Mouse (Mus musculus): ENCODE measurements around the gene Vwa7.
A peak's percentile ranks its signal among the peaks of the same experiment; 100 is the strongest.

Vwa7 gene

GRCm38 (mm10) chr17:35061299-35061698 lies 44.9 kb downstream of the Vwa7 start:
- no peak for DNase-seq (ENCODE audit: extremely low read depth, low read depth, low spot score)

GRCm38 (mm10) chr17:35063466-35063865 lies 47.1 kb downstream of the Vwa7 start:
- no peak for DNase-seq (ENCODE audit: extremely low read depth, low read depth, low spot score)

DNA sequence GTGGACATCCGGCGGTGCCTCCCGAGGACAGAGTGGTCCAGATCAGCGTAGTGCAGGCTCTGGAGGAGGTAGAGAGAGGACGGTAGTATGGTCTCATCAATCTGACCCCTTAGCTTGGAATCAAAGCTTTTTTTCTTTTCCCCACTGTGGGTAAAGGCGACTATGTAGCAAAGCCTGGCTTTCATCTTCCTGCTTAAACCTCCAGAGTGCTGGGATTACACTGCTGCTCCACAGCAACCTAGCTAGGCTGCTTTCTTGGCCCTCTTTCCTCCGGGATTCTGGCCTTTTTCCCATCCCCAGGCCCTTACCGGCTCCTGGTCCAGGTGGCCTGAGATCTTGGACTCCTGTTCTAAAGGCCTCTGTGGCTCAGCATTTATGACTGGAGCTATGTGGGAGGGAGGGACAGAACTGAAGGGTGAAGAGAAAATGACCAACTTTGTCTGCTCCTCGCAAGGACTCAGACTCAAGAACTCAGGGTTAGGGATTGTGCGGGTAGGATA lies 48.0 kb downstream of the Vwa7 start:
- DNase-seq (ENCODE audit: extremely low read depth, low read depth, low spot score) = no peak

- DNase-seq (ENCODE audit: extremely low read depth, low read depth, low spot score) = peak; percentile 91
Observed at GRCm38 (mm10) chr17:35064951-35065947, 48.9 kb downstream of the Vwa7 start, which contains the start of gene Ly6g6c. Gene Ly6g6c (plus strand): TSS chr17:35065388.

DNA sequence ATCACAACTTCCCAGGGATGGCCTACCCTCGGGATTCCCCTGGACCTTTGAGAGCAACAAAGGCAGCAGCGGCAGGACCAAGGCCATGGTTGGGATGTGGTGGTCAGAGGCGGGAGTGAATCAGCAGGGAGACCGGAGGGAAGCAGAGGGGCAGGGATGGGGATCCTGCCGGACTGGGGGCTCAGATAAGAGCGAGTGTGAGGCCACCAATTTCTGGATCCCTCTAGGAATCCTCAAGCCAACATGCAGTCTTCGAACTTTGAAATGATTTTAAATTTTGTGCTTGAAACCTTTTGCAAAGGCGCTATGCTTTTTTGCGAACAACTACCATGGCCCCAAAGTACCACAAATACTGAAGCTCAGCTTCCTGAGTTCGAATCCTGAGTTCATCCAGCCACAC lies 49.7 kb downstream of the Vwa7 start, which contains the start of gene Mpig6b:
TSS of gene Mpig6b (minus strand) at position 101 of the 400 bp plus-strand sequence.
- no peak for DNase-seq (ENCODE audit: extremely low read depth, low read depth, low spot score)

DNA sequence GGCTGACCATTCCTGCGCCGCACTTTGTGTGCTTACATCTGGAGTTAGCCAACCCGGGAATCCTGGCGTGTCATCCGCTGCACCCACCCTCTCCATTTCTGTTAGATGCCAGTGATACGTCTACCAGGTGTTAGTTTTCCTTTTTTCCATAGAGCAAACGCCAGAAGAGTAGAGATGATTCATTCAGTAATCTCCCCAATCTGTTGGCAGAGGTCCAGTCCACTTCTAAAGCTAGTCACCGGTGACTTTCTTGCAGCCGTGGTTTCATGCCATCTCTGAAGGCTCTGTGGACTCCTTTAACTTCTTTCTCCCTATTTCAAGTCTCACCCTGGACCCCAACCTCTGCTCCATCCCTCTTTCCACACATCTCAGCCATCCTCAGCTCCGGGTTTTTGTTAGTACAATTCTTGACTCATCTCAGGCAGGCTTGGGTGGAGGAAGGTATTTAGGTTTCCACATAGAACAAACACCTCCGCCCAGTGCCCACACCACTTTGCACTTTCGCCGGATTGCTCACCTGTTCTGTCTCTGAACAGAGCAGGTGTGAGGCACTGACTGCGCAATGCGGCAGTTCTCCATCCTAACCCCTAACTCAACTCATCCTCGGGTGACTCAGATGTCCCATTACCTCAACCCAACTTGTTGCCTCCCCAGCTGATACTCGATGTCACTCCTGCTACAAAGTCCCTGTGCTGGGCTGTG lies 52.0 kb downstream of the Vwa7 start:
- peak; percentile 64 for DNase-seq (ENCODE audit: extremely low read depth, low read depth, low spot score)

DNA sequence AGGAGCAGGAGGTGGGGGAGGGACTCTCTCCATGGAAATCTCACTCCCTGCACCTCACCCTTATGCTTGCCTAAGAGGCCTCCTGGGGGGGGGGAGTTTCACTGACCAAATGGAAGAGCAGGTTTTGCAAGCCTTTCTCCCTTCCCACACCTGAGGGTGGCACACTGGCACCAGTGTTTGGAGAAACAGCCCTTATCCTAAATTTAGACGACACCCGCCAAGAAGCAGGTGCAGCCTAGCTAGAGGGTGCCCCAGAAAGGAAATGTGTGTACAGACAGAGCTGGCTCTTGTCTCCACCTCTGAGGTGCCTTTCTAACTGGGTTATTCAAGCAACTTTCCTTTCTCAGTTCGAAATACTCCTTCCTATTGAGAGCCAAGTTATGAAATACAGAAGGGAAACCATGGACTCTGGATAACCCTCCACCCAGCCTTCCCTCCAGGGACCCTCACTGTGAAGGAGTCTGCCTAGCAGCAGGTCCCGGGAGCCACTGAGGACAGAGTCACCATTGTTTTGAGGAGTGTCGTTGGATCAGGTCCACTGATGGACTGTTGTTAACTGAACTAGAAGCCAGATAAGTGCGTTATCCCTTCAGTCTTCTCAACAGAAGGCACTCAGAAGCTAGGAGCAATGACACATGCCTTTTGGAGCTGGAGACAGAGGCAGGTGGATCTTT lies 54.3 kb downstream of the Vwa7 start:
- peak; percentile 72 for DNase-seq (ENCODE audit: extremely low read depth, low read depth, low spot score)

GRCm38 (mm10) chr17:35071454-35071853 lies 55.1 kb downstream of the Vwa7 start:
- no peak for DNase-seq (ENCODE audit: extremely low read depth, low read depth, low spot score)

DNA sequence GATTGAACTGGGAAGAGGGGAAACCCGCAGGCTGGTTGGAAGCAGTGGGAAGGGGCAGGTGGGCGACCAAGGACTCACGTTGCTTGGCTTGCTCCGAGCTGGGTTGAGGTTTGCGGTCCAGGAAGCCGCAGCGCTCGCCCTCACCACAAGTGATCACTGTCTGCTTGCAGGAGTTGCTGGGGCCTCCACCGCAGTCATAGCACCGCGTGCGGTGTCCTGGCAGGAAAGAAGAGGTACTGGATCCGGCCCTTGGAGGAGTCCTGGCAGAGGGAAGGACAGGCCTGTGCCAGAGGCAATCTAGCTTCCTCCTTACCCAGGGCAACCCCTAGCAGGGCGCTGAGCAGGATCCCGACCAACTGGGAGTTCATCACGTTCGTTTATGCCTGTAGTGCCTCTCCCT lies 57.7 kb downstream of the Vwa7 start:
- DNase-seq (ENCODE audit: extremely low read depth, low read depth, low spot score) = no peak
